Mouse (Mus musculus): ENCODE results near the gene Mcoln2.

- TF ChIP-seq CTCF (conservative IDR thresholded peaks at IDR 0.05; ENCODE audit: insufficient read depth, insufficient read length, low read depth, low read length) (no peak), POLR2A (IDR thresholded peaks at IDR 0.05; ENCODE audit: low read depth, low read length) (no peak)
These were observed 46.7 kb downstream of the Mcoln2 start for GRCm38 (mm10) chr3:146196301-146196700.
